Mouse (Mus musculus) monocyte, adult 5-6 weeks (primary cell): ENCODE results near the gene Adgrf5. TPM values are rescaled to one million over a fixed set of nuclear protein-coding genes. Genes with fewer than 3 reads are reported as not detected.

ENCODE experiments used
- ATAC-seq: fragments of 153-309, 156-312 bp; replicated peaks from 2 replicates; pipeline ENCODE4 v1.8.0; 2017; ENCODE audit warnings: mild to moderate bottlenecking; ENCODE audit not compliant: low TSS enrichment, insufficient number of reproducible peaks, severe bottlenecking, poor library complexity, low FRiP score
- total RNA-seq: library from RNA; stranded (forward); fragments of 200-1000, 200-491, 200-594 nt; gene quantifications from 3 replicates; pipeline ENCODE4 v1.2.3, GENCODE M21; 2017

The Adgrf5 gene
- total RNA-seq, 1 experiment from 2014 or later = not detected

DNA sequence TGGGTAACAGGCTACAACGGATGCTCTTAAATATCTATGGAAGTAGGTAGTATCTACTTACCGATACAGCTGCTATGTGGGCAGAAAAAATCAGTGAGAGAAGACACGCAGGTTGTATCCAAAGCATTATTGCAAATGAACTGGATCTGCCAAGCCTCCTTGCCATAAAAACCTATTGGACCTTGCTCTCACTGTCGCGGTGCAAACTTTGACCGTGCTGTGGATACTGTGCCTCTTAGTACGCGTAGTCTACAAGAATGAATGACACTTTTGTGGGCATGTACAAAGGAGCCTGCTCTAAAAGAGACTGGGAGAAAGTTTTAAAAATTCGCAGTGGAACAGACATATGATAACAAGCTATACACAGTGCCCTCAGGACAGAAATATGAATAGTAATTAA is 142.3 kb downstream of the Adgrf5 start, which contains the start of gene Mep1a:
Gene Mep1a (minus strand): TSS at position 221 of the 400 bp plus-strand sequence.
- no peak for ATAC-seq

DNA sequence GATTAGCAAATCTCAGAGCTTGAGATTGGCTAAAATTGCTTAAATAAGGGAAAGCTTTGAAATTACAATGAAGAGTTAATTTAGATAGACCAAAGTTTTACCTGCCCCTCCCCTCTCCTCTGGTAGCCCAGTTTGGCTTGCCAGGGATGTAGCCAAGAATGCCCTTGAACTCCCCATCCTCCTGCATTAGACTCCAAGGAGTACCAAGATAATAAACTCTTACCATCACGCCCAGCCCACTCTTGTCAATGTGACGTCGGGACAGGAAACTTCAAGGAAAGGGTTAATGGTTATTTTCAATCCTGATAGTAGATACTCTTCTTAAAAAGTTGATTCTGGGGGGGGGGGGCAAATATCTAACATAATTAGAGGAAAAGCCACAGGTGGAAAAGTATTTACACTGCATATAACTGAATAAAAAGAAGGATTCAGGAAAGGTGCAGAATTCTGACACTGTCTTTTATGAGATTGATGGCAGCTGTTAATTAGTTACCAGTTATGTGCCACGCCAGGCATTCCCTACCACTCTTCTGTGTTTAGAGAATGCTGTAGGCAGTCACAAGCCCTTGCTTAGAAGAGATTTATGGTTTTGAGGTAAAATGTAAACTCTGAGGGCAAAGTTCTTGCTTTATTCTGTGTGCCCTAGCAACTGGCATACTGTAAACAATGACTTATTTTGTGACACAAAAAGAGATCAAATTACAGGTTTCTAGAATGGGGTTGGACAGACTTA is 143.8 kb downstream of the Adgrf5 start:
- ATAC-seq = no peak

DNA sequence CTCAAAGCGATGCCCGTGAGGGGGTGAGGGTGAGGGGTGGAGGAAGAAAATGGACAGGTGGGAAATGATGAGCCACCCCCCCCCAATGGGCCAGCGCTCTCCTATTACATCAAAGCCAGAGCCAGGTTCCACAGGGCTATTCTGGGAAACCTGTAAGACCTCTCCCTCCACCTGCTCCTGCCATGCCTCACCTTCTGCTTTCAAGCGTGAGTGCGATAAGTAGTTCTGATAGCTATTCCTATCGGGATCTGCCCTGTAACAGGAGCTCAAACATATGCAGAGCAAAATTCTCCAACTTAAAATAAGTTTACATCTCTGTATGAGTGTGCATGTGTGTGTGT is 144.3 kb downstream of the Adgrf5 start:
- no peak for ATAC-seq

Other genes with a start within 250 kb of the Adgrf5 start
- gene Adgrf1, start 90.1 kb upstream of the Adgrf5 start, total RNA-seq = not detected in 3 replicates
- not detected in 3 replicates for gene Mep1a, start 142.4 kb downstream of the Adgrf5 start, total RNA-seq
- 0.87 to 2.3 TPM in 2 of 3 replicates, not detected in the other for gene Ankrd66, start 183.2 kb downstream of the Adgrf5 start, total RNA-seq
- 148 to 346 TPM (median 288 TPM) in 3 replicates for gene Pla2g7, start 207.6 kb downstream of the Adgrf5 start, total RNA-seq